Mouse (Mus musculus): ENCODE data around the gene Zbtb7a. TPM values are rescaled to one million over a fixed set of nuclear protein-coding genes. Genes with fewer than 3 reads are reported as not detected.

Gene Zbtb7a
- polyA plus RNA-seq, 1 experiment, result 26.1 TPM

- H3K36me3 ChIP-seq (ENCODE audit: control insufficient read depth, insufficient read depth), result no peaks in the 10 kb centered on the region
- peak; percentile 31 for TF ChIP-seq POLR2A (IDR thresholded peaks at IDR 0.05; ENCODE audit: insufficient read length, low read depth)
- TF ChIP-seq MYOG (IDR thresholded peaks at IDR 0.05; ENCODE audit: control insufficient read depth in 1 of 3, insufficient read depth in 1 of 3, insufficient read length in 2 of 3, low read depth in 2 of 3), result peak in 1 of 3 experiments; percentile 19
- no peak for TF ChIP-seq CEBPB (IDR thresholded peaks at IDR 0.05; ENCODE audit: insufficient read depth, poor library complexity, severe bottlenecking)
- no peak for TF ChIP-seq TCF3 (IDR thresholded peaks at IDR 0.05; ENCODE audit: insufficient read length, low read depth)
- no peak for TF ChIP-seq E2F4 (IDR thresholded peaks at IDR 0.05; ENCODE audit: insufficient read depth)
- no peak for TF ChIP-seq MYOD1 (IDR thresholded peaks at IDR 0.05; ENCODE audit: control insufficient read depth in 1 of 3, insufficient read length in 2 of 3, low read depth in 2 of 3)
- no peaks in the 10 kb centered on the region for H3K27me3 ChIP-seq (ENCODE audit: control insufficient read depth, insufficient read depth, insufficient read length)
- H3K4me2 ChIP-seq (ENCODE audit: low read depth), result peak overlapping the region; percentile 85
- H3ac ChIP-seq (ENCODE audit: control insufficient read depth, insufficient read length), result peak overlapping the region; percentile 73
- H3K79me2 ChIP-seq (ENCODE audit: control insufficient read depth, insufficient read depth), result peaks cover 40% of the 10 kb centered on the region
- H3K4me3 ChIP-seq, result peak overlapping the region; percentile 94
Measured at GRCm38 (mm10) chr10:81136706-81137231, 1.7 kb downstream of the Zbtb7a start.

DNA sequence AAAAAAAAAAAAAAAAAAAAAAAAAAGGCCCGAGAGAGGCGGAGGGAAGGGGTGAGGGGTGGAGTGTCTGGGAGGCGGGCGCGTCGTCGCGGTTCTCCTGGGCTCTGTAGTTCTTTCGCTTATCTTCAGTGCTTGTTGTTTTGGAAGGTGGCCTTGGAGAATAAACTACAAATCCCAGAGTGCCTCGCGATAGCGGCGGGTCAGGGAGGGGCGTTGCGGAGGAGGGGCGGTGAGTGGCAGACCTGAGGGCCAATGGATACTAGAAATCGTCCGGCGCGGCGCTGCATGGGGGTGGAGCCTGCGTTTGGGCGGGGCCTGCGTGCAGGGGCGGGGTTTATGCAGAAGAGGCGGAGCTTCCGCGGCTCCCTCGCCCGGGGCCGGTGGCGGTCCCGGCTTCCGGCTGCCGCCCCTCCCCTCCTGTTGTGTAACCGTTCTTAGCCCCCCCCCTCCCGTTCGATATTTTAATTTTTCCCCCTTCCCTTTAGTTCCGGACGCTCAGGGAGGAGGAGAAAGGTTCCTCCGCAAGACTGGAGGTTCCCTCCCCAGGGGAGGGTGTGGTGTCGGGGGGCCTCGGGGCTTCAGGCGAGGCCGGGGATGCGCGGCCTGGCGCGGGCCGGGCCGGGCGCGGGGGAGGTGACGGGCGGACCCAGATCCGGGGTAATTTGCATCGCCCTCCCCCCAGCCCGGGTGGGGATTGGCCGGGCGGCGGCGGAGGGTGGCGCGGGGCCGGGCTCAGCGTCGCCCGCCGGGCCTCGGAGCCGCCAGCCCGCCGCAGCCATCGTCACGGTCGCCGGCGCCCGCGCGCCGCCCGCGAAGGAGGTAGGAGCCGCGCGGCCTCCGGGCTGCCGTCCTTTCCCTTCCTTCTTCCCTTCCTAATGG is 2.5 kb downstream of the Zbtb7a start:
- peak overlapping the region; percentile 89 for H3K4me2 ChIP-seq (ENCODE audit: low read depth)
- peak overlapping the region; percentile 94 for H3K4me3 ChIP-seq
- H3ac ChIP-seq (ENCODE audit: control insufficient read depth, insufficient read length), result peak overlapping the region; percentile 73
- no peak for TF ChIP-seq USF1 (IDR thresholded peaks at IDR 0.05; ENCODE audit: low read depth)
- peak; percentile 82 for TF ChIP-seq POLR2A (IDR thresholded peaks at IDR 0.05; ENCODE audit: insufficient read length, low read depth)
- TF ChIP-seq MAX (IDR thresholded peaks at IDR 0.05; ENCODE audit: low read depth), result no peak
- peak; percentile 74 for TF ChIP-seq POLR2AphosphoS2 (IDR thresholded peaks at IDR 0.05; ENCODE audit: insufficient read length, low read depth)
- no peak for TF ChIP-seq MYOG (IDR thresholded peaks at IDR 0.05; ENCODE audit: control insufficient read depth in 1 of 3, insufficient read depth in 1 of 3, insufficient read length in 2 of 3, low read depth in 2 of 3)
- no peak for TF ChIP-seq MYOD1 (IDR thresholded peaks at IDR 0.05; ENCODE audit: control insufficient read depth in 1 of 3, insufficient read length in 2 of 3, low read depth in 2 of 3)
- TF ChIP-seq CEBPB (IDR thresholded peaks at IDR 0.05; ENCODE audit: insufficient read depth, poor library complexity, severe bottlenecking), result peak; percentile 62; the same call in 1 of the 2 replicates
- TF ChIP-seq TCF3 (IDR thresholded peaks at IDR 0.05; ENCODE audit: insufficient read length, low read depth), result no peak
- no peak for TF ChIP-seq REST (IDR thresholded peaks at IDR 0.05; ENCODE audit: insufficient read depth, insufficient read length)
- no peak for TF ChIP-seq TCF12 (IDR thresholded peaks at IDR 0.05; ENCODE audit: insufficient read depth, poor library complexity, severe bottlenecking)
- no peak for TF ChIP-seq E2F4 (IDR thresholded peaks at IDR 0.05; ENCODE audit: insufficient read depth)
- peak; percentile 74 for TF ChIP-seq SRF (IDR thresholded peaks at IDR 0.05; ENCODE audit: control insufficient read depth, insufficient read length, low read depth)
- H3K36me3 ChIP-seq (ENCODE audit: control insufficient read depth, insufficient read depth), result no peaks in the 10 kb centered on the region
- no peaks in the 10 kb centered on the region for H3K27me3 ChIP-seq (ENCODE audit: control insufficient read depth, insufficient read depth, insufficient read length)
- peaks cover 47% of the 10 kb centered on the region for H3K79me2 ChIP-seq (ENCODE audit: control insufficient read depth, insufficient read depth)

- Histone ChIP-seq H3K27me3 (ENCODE audit: control insufficient read depth, insufficient read depth, insufficient read length) (no peaks in the 10 kb centered on the region), H3K4me3 (peak overlapping the region; percentile 94), H3K79me2 (ENCODE audit: control insufficient read depth, insufficient read depth) (peaks cover 55% of the 10 kb centered on the region), H3K36me3 (ENCODE audit: control insufficient read depth, insufficient read depth) (no peaks in the 10 kb centered on the region), H3ac (ENCODE audit: control insufficient read depth, insufficient read length) (peak overlapping the region; percentile 73), H3K4me2 (ENCODE audit: low read depth) (peak overlapping the region; percentile 89)
- TF ChIP-seq MYOG (IDR thresholded peaks at IDR 0.05; ENCODE audit: control insufficient read depth in 1 of 3, insufficient read depth in 1 of 3, insufficient read length in 2 of 3, low read depth in 2 of 3) (peak in 1 of 3 experiments; percentile 65), POLR2AphosphoS2 (IDR thresholded peaks at IDR 0.05; ENCODE audit: insufficient read length, low read depth) (no peak), TCF3 (IDR thresholded peaks at IDR 0.05; ENCODE audit: insufficient read length, low read depth) (no peak), MYOD1 (IDR thresholded peaks at IDR 0.05; ENCODE audit: control insufficient read depth in 1 of 3, insufficient read length in 2 of 3, low read depth in 2 of 3) (peak in 2 of 3 experiments; percentile 2 to 50), SRF (IDR thresholded peaks at IDR 0.05; ENCODE audit: control insufficient read depth, insufficient read length, low read depth) (no peak)
Measured at GRCm38 (mm10) chr10:81138131-81138782, 3.2 kb downstream of the Zbtb7a start.

DNA sequence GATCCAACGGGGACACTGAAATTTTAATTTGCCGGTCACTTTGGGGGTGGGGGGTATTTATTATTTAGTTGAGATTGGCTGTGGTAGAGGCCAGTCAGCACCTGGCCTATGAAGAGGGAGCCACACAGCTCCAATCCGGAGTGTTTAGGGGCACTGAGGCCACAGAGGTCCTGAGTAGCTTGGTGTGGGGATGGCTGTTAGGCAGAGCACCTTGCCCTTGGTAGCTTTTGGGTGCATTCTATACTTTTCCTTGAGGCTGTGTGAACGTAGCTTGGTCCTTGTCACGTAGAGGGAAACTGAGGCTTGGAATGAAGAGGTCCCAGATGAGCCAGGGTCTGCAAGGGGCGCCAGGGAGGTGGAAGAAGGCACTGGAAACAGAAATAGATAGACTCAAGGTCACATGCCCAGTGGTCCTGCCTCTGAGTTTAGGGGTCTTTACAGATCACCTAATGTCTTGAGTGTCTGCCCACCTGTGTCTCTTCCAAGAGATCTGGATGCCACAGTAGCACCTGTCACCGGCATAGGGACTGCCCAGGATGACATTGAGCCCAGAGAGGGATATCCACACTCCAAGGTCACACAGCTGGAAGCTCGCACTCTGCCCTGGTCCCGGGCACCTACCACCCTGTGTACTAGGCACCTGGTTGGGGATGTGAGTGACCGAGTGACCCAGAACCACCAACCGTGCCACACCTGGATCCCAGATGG is 4.0 kb downstream of the Zbtb7a start:
- peak overlapping the region; percentile 73 for H3ac ChIP-seq (ENCODE audit: control insufficient read depth, insufficient read length)
- peak overlapping the region; percentile 89 for H3K4me2 ChIP-seq (ENCODE audit: low read depth)
- H3K36me3 ChIP-seq (ENCODE audit: control insufficient read depth, insufficient read depth), result no peaks in the 10 kb centered on the region
- peak overlapping the region; percentile 94 for H3K4me3 ChIP-seq
- TF ChIP-seq CEBPB (IDR thresholded peaks at IDR 0.05; ENCODE audit: insufficient read depth, poor library complexity, severe bottlenecking), result no peak
- peaks cover 62% of the 10 kb centered on the region for H3K79me2 ChIP-seq (ENCODE audit: control insufficient read depth, insufficient read depth)
- H3K27me3 ChIP-seq (ENCODE audit: control insufficient read depth, insufficient read depth, insufficient read length), result no peaks in the 10 kb centered on the region

Data from myocyte (in vitro differentiated cells).